Mouse (Mus musculus) inflammation-experienced regulatory T-cells, adult 6 months (primary cell): ENCODE measurements around the gene Cul1. TPM values are rescaled to one million over a fixed set of nuclear protein-coding genes. Genes with fewer than 3 reads are reported as not detected.
"Not testable (repeated sequence)": the region's sequence is repeated elsewhere in the genome, so short reads cannot be mapped to it uniquely, and the experiment has no call there.

Experiments used
- ATAC-seq: one replicate; pipeline ENCODE4 v1.8.0; 2017
- polyA plus RNA-seq, 3 experiments: library from polyadenylated mRNA; unstranded; fragments of 100-300 nt; shearing (Covaris generic); gene quantifications; one replicate each; pipeline ENCODE4 v1.2.1; 2017

Gene Cul1
- polyA plus RNA-seq = 10 to 100 TPM; 62.2 to 69.1 (median 68.9) TPM

DNA sequence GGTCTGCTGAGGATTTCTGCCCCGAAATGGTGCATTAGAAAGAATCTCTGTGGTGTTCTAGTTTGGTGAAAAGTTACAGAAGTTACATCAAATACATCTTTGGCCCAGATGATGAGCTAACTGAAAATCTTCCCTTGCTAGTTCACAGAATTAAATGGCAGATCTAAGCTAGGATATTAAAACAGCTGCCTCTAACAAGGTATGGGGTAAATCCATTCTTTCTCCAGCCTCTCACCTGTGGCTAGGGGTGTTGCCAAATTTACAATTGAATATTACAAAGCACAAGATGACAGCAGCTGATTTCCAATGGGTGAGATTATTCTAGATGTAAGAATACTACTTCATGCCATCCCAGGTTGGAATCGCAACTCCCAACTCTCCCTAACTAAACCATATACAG, at the start of gene Cul1:
Gene Cul1, plus strand, starts transcription at position 301 of the 400 bp plus-strand sequence.
- ATAC-seq = no peak

- no peak for ATAC-seq
Observed at GRCm38 (mm10) chr6:47404419-47405382, 48.5 kb upstream of the Cul1 start.

DNA sequence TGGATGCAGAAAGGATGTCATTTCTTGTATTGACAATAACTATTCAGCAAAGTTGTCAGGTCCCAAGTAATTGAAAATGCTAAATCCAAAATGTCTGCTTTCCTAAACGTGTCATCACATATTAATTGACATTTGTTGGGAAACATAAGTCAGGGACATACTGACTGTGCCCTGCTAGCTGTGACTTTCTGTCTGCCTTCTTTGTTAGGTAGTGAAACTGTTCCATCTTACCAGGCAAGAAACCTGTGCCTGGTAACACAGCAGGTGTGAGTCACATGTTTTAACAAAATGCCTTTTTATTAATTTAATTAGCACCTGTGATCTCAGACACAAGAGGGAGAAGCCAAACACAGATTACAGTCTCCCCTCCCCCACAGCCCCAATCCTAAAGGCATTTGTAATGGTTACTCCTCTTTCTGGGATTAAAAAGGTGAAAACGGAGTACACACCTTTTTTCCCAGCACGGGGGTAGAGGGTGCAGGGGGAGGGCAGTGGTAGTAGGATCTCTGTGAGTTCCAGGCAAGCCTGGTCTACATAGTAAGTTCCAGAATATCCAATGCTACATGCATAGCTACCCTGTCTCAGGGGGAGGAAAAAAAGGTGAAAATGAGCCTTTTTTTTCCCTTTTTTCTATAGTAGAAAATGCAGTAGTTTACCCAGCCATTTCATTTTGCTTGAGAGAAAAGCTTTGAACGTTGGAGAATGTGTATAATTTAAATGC, 40.2 kb upstream of the Cul1 start:
- no peak for ATAC-seq

GRCm38 (mm10) chr6:47413656-47414055, 39.5 kb upstream of the Cul1 start:
- ATAC-seq = no peak

DNA sequence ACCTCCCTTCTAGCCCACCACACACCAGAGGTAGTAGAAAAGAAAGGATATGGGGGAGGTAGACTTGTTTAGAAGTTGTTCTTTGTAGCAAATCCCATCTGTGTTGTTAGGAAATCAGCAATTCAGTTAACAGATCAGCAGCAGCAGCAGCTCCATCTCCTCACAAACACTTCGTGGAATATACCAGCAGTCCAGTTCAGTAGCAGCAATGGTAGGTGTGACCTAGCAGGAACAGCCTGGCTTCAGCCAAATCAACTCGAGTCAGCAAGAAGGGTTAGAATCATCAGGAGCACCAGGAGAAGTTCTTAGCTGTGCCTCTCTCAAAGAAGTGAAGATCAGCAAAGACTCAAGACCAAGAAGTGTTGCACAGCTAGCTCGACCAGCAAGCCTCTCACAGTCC, 34.5 kb upstream of the Cul1 start:
- ATAC-seq = no peak

DNA sequence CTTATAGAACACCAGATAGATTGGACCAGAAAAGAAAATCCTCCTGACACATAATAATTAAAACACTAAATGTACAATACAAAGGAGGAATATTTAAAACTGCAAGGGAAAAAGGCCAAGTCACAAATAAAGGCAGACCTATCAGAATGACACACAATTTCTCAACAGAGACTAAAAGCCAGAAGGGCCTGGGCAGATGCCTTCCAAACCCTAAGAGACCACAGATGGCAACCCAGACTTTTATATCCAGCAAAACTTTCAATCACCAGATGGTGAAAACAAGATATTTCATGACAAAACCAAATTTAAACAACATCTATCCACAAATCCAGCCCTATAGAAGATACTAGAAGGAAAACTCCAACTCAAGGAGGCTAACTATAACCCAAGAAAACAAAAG, 33.0 kb upstream of the Cul1 start:
- no peak for ATAC-seq

DNA sequence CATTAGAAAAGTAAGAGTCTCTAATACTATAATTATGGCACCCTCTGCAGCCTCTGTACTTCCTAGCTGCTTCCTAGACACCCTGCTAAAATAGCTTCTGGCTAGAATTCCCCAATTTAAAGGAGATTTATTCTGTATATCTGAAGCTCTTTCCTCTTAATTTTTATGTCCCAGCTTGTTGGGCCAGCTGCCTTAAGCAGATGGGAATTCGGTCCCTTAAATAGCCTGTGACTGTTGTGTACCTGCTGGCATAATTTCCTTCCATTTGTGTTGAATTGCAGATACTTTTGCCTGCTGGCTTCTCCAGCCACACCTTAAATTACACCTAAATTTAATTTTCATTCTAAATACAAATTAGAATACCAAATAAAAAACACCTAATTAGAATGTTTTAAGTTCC, 32.0 kb upstream of the Cul1 start:
- ATAC-seq = no peak

DNA sequence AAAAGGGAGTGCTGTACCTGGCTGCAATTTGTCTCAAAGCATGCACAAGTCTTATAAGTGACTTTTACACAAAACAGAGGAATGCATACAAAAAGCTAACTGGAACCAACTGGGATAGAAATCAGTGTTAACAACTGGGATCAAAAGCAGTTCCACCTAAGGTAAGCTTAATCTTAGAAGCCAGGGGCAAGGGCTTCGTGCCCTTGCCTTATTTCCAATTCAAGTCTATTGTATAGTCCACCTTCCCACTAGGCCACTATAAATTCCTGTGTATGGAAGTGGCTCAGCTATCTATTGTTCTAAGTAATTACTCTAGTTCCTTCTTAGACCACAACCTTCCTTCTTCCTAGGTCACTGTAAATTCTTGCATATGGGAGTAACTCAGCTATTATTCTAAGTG, 27.1 kb upstream of the Cul1 start:
- ATAC-seq = no peak

GRCm38 (mm10) chr6:47426556-47426955, 26.6 kb upstream of the Cul1 start:
- ATAC-seq = not testable (repeated sequence)

- not testable (repeated sequence) for ATAC-seq
Observed at GRCm38 (mm10) chr6:47432795-47433194, 20.4 kb upstream of the Cul1 start.

GRCm38 (mm10) chr6:47440080-47440479, 13.1 kb upstream of the Cul1 start:
- no peak for ATAC-seq

DNA sequence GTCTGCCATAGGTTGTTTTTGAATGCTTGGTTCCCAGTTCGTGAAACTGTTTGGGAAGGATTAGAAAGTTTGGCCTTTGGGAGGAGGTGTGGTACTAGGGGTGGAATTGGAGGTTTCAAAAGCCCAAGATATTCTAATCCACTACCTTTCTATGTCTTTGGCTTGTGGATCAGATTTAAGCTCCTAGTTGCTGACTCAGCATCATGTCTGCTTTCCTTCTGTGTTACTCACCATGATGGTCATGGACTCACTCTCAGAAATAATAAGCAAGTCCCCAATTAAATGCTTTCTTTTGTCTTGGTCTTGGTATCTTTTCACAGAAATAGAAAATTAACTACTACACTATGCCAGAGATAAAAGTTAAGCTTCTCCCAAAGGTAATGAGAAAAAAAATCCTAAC, 5.5 kb upstream of the Cul1 start:
- ATAC-seq = no peak

GRCm38 (mm10) chr6:47453522-47454130, 428 bp downstream of the Cul1 start:
- ATAC-seq = peak; percentile 34

- peak; percentile 62 for ATAC-seq
Observed at GRCm38 (mm10) chr6:47454131-47454574, 955 bp downstream of the Cul1 start.

GRCm38 (mm10) chr6:47454575-47455571, 1.7 kb downstream of the Cul1 start:
- peak; percentile 38 for ATAC-seq

GRCm38 (mm10) chr6:47455843-47456242, 2.6 kb downstream of the Cul1 start:
- no peak for ATAC-seq

GRCm38 (mm10) chr6:47456853-47457252, 3.7 kb downstream of the Cul1 start:
- ATAC-seq = no peak

- no peak for ATAC-seq
Observed at GRCm38 (mm10) chr6:47465400-47465799, 12.2 kb downstream of the Cul1 start.

- ATAC-seq = no peak
Observed at GRCm38 (mm10) chr6:47466488-47466887, 13.3 kb downstream of the Cul1 start.

DNA sequence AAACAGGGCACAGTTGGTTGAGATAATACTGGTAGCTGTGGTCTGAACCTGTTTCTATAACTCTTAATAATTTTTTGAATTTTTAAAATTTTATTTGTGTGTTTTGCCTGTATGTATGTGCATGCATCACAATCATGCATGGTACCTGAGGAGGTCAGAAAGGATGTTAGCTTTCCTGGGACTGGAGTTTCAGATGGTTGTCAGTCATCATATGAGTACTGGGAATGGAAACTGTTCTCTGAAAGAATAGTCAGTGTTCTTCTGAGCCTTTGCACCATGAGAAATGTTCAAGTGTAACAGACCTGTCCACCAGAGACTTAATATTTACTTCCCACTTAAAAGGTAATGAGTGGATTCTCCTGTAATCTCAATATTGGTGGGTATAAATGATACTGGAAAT, 13.9 kb downstream of the Cul1 start:
- ATAC-seq = no peak

DNA sequence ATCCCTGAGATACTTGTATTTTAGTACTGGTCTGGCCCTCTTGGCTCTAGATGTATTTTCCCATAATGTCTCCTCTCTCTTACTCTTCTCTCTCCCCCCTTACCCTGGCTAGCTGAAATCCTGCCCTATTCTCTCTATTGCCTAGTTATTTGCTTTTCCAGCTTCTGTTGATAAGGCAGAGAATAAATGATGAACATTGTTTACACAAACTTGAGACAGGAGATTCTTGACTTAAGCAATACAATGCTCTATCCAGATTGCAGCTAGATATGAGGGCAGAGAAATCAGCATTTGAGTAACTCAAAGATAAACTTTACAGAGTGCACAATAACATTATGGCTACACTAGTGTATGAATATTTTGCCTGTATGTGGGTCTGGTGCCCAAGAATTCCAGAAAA, 16.6 kb downstream of the Cul1 start:
- ATAC-seq = no peak

DNA sequence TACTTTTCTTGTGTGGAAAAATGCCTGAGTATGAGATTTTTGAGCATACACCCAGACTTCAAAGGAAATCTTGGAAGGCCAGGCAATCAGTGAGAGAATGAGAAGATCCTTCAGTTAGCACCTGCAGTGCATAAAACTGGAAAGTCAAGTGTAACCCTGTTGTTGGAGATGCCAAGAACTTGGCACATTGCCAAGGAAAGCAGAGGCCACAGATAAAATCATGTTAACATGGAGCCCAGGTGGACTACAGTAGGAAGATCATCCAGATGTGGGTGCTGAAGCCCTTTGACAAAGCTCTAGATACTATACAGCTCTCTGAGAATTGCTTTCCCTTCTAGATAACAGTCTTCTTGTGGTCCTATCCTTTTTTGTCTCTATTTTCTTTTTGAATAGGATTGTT, 19.2 kb downstream of the Cul1 start:
- no peak for ATAC-seq
